Mouse (Mus musculus) urinary bladder, adult 2 months (tissue): ENCODE measurements around the gene Macrod2. TPM values are rescaled to one million over a fixed set of nuclear protein-coding genes. Genes with fewer than 3 reads are reported as not detected.

Source experiments
- DNase-seq: peaks from one replicate; pipeline ENCODE4 v3.0.0; 2022; ENCODE audit warnings: low spot score
- polyA plus RNA-seq: library from polyadenylated mRNA; depleted of rRNA; stranded (reverse); fragments of >200 nt; gene quantifications from 2 replicates; pipeline ENCODE4 v1.2.3, GENCODE M21; 2012; rRNA removed

Gene Macrod2
- 3.5 and 4.4 TPM in 2 replicates for polyA plus RNA-seq

DNA sequence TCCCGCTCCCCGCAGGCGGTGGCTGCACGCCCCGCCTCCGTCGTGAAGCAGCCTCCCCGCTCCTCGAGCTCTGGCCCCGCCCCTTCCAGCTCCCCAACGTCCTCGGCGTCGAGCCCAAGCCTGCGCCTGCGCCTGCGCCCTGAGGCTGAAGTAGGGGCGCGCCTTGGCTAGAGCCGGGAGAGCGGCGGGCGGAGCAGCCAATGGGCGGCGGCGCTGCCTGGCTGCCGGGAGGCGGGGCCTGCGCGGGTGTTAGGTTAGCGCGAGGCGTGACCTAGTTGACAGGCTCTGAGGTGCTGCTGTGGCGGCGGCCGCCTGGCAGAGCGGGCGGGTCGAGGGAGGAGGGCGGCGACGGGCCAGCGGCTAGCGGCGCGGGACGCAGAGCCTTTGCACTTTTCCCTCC, at the start of gene Macrod2:
TSS of gene Macrod2 (plus strand) at position 131 of the 400 bp plus-strand sequence.
- peak; percentile 97 for DNase-seq

DNA sequence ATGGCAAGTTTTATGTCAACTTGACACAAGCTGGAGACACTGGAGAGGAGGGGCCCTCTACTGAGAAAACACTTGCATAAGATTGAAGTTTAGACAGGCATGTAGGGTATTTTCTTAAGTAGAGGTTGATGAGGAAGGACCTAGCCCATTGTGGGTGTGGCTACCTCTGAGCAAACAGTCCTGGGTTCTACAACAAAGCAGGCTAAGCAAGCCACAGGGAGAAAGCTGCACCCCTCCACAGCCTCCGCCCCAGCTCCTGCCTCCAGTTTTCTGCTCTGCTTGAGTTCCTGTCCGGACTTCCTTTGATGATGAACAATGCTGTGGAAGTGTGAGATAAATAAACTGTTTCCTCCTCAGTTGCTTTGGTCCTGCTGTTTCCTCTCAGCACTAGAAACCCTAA, 35.2 kb upstream of the Macrod2 start:
- DNase-seq, result no peak

DNA sequence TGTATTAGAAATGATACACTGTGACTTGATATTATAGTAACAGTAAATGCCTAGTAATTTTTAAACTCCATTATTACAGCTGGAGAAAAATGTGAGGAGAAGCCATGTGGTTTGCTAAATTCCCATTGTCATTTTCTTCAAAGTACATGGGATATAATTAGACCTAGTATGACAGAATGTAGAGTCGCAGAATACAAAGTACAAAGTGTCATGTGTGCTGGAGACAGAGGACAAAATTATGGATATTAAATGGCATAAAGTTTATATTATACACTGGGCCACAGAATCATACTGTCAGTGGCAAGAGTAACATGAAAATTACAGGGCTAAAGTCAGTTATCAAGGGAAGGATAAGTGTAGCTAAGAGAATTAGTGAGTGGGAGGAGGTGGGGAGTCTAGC, 30.3 kb upstream of the Macrod2 start:
- no peak for DNase-seq

DNA sequence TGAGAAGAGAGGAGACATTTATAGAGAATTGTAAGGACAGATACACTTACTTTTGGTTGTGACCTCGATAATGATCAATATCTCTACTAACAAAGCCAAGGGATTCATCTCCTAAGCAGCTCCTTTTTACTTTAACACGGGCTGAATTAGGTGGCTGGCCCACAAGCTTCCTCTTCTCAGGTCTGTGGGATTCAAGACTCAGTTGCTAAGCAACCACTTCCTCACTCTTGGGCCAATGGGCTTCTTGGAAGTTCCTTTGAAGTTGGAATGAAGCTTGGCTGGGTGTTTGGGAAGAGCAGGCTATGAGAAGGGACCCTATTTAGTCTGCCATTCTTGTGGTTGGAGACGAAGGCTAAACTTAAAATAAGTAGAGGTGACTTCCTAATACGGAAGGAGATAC, 5.6 kb upstream of the Macrod2 start, which contains the start of gene Sel1l2:
TSS of gene Sel1l2 (minus strand) at position 182 of the 400 bp plus-strand sequence.
- no peak for DNase-seq

DNA sequence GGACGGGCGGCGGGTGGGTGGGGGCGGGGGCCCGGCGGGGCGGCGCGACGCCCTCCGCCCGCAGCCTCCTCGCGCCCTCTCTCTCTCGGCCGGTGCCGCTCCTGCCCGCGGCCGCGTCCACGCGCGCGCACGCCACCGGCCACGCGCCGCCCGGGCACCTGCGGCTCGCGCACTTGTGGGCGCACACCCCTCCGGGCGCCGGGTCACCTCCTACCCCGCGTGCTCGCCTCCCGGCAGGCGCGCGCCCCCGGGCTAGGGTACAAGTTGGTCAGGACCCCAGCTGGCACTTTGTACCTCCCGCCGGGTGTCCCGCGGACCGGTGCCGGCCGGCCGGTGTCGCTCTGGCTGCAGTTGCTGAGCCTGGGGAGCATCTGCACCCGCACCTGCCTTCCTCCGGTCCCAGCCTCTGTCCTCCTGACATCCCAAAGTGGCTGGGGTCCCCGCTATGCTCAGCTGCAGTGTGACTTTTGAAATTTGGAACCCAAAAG, 679 bp downstream of the Macrod2 start:
- peak; percentile 27 for DNase-seq

DNA sequence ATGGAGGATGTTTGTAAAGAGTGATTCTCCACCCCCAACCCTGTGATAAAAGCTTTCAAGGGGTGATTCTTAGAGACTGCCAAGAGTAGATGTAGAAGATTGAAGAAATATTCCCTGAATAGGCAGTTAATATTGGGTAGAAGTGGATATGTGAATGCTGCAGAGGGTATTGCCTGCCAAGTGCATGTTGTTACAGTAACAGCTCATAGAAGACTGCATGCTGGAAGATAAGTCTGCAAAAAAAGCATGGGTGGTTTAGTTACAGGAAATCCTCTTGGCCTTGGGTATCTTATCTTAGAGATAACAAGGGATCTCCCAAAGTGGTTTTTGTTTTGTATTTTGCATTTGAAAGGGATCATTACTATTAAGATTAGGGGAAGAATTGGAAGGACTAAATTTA, 30.7 kb downstream of the Macrod2 start:
- DNase-seq, result no peak

DNA sequence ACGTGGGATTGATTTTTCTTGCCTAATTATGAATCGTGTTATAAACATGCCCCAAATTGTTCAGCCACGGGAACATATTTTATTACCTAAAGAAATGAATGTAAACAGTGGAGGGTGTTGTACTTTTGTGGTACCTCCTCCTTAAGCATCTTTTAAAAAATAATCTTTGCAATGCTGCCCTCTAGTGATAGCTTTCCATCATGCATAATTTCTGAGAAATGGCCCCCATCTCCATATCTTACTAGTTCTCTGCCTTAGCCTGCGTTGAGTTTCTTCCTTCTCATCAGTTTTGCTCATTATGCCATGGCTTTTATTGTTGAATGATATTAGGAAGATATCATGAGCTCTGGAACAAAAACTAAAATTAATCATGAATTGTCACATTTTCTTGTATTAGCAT, 32.2 kb downstream of the Macrod2 start:
- DNase-seq, result no peak

DNA sequence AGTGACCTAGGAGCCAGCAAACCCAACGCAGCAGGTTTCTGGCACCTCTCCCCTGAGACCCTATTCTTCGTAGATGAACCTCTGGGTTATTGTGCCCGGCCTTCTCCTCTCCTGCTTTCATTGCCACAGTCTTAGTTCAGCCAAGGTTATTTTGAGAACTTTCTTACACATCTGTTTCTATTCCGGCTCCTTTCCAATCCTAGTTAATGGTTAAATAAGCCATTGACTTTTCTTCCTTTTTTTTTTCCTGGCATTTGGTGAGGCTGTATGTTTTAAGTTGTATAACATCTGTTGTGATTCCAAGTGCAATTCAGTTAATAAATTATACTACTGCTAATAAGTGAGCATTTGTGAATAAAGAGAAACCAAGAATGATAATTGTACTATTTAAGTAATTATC, 44.0 kb downstream of the Macrod2 start:
- no peak for DNase-seq

DNA sequence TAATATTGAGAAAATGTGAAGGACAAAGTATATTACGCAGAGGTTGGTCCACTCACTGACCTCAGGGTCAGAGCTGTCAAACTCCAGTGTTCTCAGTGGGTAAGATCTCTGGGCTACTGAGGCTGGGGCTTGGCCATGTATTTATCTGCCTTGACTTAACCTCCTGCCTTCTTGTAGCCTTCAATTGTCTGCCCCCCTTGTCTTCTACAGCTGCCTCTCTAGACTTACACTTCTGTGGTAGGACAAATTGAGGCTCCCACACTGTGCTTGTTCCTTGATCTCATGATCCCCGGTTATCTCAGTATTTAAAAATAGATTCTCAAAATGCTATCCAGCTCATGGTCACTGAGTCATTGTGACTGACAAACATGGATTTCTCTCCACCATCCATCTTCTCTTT, 53.5 kb downstream of the Macrod2 start:
- DNase-seq, result no peak

DNA sequence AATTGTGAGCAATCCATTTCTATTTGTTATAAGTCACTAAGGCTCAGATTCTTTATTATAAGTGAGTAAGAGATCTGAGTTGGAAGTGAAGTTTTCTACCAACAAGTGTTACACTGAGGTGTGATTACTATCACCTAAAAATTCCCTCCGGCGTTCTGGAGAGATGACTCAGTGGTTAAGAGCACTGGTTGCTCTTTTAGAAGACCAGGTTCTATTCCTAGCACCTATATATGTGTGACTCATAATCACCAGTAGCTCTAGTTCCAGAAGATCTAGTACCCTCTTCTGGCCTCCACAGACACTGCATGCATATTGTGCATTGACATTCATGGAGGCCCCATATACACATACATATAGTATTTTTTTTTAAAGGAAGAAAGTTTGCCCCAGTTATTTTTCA, 80.7 kb downstream of the Macrod2 start:
- DNase-seq, result no peak

DNA sequence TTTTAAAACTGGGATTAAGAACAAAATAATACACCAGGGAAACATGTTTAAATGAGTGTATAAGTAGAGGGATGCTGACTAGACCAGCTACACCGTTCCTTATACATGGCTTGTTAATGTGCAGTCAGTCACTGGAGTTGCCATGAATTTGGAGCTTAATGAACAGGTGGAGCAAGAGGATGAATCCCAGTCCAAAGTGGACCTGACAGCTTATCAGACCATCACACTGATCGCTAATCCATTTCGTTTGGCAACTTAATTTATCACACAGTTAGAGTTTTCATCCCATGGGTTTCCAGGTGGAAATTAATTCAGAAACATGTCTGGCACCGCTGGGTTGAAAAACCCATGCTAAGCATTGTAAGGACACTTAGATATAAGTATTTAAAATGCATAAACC, 81.8 kb downstream of the Macrod2 start:
- DNase-seq, result no peak

DNA sequence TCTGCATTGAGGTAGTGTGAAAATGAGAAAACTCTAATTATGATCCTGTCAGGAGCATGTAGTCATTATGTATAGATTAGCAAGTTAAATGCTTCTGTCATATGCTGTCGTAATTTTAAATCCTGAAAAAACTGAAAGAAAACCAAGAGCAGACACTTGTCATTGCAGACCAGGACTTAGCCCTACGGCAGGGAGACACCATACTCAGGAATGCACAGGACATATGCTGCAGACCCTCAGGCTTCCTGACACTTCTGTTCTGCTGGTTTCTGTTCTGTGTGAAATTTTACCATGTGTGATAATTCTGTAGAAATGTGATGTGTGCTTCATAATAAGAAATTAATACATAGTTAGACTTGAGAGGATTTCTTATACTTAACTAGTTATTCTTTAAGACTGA, 87.5 kb downstream of the Macrod2 start:
- no peak for DNase-seq

DNA sequence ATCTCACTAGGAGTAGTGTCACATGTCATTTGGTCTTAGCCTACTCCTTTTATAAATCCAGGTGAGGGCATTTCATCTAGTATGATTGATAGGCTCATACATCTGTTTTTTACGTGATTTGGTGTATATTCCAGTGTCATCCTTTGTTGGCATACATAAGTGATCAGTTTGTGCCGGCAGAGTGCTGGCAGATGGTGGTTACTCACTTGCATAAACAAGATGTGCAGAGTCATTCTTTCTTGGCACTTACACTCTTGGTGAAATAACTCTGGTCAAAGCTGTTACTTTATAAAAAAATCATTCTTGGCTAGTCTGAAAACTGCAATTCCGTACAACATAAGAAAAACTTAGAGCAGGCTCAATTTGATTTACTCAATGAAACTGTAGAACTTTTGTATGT, 102.6 kb downstream of the Macrod2 start:
- no peak for DNase-seq

DNA sequence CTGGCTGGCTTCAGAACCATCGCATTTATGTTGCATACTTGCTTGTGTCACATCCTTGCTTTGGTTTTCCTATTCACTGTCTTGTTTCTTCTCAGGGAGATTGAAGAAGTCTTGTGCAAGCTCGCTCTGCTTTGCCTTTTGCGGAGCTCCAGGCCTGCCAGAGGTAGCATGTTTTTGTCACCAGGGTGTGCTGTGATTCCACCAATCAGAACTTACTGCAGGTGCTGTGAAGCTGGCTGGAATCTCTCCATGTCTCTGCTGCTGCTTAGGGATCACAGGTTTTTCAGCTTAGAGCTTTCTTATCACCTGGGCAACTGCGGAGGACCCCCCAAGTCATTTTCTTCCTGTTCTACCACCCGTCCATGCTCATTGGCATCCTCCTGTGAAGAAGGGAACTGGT, 105.8 kb downstream of the Macrod2 start:
- peak; percentile 22 for DNase-seq

DNA sequence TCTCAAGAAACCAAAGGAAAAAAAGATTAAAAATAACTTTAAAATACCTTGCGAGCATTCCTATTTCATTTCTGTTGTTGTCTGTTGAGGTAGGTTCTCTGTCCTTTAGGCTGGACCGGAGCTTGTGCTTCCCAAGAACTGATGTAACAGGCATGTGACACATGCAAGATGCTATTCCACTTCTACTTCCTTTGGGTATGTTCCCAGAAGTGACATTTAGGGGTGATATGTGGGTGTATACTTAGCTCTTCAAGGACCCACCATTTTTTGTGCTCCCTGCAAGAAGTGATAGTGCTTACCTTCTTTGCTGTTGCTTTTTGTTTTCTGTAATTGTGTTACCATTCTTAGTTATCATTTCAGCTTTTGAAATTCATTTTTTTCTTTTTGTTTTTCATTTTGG, 126.4 kb downstream of the Macrod2 start:
- DNase-seq, result no peak

DNA sequence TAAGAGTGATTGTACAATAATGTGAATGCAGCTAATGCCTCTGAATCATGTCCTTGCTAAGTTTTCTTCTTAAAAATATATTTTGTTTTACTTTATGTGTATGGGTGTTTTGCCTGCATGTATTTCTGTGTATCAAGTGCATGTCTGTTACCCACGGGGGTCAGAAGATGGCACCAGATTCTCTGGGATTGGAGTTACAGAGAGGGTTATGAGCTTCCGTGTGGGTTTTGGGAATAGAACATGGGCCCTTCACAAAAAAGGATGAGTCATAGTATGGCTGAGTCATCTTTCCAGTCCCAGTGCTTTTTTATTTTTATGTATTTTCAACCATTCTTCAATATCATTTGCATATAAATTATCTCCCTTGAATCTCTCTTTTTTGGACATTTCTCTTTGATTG, 135.1 kb downstream of the Macrod2 start:
- DNase-seq, result no peak

DNA sequence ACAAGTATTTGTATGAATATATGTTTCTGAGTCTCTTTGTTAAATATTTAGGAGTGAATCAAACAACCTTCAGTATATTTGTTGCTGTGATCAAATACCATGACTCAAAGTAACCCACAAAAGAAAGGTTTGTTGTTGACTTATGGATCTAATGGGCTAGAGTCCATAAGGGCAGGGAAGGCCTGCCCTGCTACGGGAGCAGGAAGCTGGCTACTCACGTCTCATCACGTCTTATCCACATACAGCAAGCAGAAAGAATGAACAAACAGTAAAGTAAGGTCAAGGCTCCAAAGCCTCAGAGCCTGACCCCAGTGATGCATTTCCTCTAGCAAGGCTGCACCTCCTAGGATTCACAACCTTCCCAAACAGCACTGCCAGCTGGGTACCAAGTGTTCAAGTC, 136.9 kb downstream of the Macrod2 start:
- no peak for DNase-seq

DNA sequence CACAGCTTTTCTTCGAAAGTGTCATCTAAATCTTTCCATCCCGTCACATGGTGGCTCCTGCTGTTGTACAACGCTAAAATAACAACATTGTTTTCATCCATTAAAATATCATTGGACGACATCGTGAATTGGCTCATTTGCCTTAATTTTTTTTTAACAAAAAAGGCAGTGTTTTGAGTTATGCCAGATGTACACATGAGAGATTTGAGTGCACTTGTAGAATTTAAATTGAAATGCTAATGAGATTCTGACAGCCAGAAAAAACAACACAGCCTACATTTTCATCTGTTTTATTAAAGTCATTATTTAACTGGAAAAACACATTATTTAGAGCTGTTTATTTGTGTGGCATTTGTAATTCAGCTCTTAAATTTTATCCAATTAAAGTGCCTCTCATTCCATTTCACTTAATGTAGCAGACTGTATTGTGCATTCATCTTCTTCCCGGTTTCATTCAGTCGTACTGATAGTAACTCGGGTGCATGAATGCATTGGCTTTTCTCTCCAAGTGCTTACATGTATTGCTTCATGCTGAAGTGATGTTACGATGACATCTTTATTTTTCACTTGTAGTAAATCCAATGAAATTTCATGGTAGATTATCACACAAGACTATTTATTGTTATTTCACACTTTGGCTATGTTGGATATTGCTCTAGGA, 137.9 kb downstream of the Macrod2 start:
- DNase-seq, result no peak

DNA sequence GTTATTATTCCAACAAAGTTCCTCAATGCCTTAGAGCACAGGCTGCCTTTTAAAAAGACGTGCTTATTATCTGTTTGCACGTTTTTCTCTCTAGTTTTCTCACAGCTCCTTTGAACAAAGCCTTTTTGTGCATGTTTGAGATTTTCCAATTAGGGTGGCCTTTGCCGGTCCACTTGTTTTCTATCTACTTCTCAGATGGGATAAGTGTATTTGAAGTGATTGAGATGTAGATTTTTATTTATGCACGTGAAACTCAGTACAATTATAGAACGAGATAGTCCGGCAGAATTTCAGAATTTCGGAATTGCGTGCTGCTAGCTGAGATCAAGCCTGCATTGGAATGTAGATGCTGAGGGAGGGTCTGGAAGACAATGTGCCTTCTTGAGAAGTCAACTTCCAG, 138.5 kb downstream of the Macrod2 start:
- no peak for DNase-seq

DNA sequence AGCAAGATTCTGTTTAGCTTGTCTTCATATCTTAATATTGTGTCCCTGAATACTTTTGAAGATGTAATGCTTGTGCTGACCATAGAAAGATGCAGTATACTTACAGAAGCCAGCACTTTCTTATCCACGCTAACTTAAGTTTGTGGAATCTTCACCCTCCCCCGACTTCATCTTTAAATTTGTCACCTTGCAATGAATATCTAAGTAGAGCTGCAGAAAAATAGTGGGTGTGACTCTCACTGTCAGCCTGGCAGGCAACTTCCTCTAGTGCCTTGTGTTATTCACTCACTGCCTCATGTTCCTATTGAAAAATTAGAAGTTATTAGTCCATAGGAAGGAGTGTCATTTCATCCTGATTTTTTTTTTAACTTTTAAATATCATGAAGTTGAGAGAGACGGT, 139.5 kb downstream of the Macrod2 start:
- no peak for DNase-seq

DNA sequence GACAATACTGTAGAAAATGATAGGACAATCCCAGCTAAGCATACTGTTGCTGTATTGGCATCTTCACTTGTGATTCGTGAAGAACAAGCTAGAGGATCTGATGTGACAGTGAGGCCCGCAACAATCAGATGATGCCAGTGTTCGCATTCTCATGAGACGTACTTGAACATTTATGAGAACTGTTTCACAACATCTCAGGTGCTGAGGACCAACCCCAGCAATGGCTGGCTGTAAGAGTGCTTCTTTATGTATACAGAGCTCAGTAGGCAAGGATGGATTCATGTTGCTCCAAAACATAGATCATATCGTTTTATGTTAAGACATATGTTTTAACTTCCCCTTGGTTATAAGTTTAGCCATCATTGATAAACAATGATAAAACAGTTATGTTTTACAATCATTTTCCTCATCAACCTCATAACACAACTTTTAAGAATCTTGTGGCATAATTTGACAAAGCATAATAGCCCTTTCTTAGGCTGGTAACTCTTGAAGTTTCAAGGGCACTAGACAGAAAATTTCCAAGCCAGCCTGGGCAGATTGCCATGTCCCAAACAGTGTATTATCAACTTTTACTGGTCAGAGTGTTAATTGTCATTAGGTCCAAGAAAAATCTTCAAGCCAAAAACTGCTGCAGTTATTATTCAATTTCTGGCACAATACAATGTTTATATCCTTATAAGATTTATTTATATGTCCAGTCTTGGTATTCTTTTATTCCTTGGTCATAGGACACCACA, 140.9 kb downstream of the Macrod2 start:
- DNase-seq, result no peak

DNA sequence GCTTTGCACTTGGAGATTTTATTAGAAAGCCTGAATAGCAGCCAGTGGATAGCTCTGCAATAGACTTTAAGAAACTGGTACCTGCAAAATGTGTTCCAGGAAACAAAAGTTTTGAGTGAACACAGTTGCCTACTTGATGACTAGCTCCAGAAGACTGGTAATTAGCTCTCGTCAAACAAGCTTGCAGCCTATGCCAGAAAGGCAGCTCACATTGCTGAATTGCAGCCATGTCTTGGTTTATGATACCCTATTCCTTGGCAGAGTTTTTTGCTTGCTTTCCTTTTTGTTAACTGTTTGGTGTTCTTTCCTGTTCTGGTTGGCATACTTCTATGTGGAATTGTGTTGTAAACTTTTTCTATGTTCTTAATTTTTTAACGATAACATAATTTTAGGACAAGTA, 154.2 kb downstream of the Macrod2 start:
- no peak for DNase-seq

DNA sequence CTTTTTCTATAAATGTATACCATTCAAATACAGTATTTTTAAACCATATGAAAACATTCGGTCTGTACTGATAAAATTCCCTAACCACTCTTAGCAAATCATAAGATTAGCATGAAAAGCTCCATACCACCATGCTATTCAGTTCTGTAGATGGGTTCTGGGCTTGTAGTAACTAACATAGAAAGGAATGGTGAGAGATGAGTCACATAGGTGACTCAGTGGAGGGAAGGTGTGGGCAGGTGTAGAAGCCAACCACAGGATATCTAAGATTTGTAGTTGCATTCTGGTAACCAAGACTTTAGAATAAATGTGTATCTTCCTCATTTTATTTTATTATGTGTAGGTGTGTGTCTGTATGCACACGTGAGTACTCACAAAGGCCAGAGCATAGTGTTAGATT, 166.3 kb downstream of the Macrod2 start:
- no peak for DNase-seq
